Mouse (Mus musculus): ENCODE measurements around the gene Ccne1. TPM values are rescaled to one million over a fixed set of nuclear protein-coding genes. Genes with fewer than 3 reads are reported as not detected.

The Ccne1 gene
- polyA plus RNA-seq, 1 experiment from 2014 or later = 20.2 TPM

DNA sequence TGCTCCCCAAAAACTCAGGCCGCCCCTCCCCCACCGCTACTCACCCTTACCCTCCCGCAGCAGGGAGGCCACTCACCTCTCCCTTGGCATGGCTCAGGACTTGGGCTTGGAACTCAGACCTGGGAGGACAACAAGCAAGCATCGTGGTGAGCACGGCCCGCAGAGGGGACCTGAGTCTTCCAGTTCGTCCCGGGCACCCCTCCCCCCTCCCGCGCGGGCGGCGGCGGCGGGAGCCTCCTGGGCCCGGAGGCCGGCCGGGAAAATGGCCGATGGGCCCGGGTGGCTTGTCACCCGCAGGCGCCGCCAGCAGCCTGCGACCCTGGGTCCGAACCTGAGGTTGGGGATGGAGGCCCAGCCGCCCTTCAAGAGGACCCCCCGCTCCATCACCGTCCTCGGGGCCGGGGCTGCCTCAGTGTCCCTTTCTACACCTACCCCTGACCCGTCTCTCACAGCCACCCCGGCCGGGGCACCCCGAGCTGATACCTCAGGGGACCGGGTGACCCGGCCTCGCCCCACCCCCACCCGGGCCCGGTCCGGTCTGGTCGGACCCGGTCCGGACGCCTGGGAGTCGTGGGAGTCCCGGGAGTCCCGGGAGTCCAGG, 523 bp downstream of the Ccne1 start:
- TF ChIP-seq CTCF (IDR thresholded peaks at IDR 0.05; ENCODE audit: low read depth) = no peak
- Histone ChIP-seq H3K9ac (ENCODE audit: low read depth, low read length) (peak overlapping the region; percentile 76), H3K36me3 (ENCODE audit: insufficient read depth, low read length) (0 out of 2 replicates have a peak, but pooled peaks cover 8% of the 10 kb centered on the region), H3K4me1 (replicated peaks; ENCODE audit: insufficient read depth, low read length) (0 out of 2 replicates have a peak, but pooled peaks cover 8% of the 10 kb centered on the region), H3K4me3 (replicated peaks; ENCODE audit: low read depth, low read length) (peak overlapping the region; percentile 71), H3K4me2 (ENCODE audit: low read length) (peak overlapping the region; percentile 99), H3K27me3 (ENCODE audit: insufficient read depth, low read length) (no peaks in the 10 kb centered on the region), H3K9me3 (replicated peaks; ENCODE audit: low read length) (no peaks in the 10 kb centered on the region), H3K27ac (no peak overlapping the region; the same call in 1 of the 2 replicates)
- DNase-seq (ENCODE audit: low spot score) = no peak
- ATAC-seq (replicated peaks; ENCODE audit: low FRiP score, low read depth) = peak; percentile 49
- under 1% methylated on average over 47 of the region's 47 CpGs for WGBS

DNA sequence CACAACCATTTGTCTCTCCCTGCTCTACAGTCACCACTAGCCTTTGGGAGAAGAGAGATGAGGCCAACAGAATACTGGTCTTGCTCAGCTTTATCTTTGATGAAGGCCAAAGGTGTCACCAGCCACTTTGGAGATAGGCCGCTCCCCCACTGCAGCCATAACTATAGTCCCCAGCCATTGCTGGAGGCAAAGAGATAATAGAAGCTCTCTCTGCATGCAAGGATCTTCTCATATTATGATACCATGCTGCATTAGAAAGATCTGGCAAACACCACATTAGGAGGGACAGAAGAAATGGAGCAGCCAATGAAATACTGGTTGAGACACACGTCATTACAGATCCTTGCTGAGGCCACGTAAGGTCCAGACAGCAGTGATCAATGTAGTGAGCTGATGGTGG, 2.0 kb downstream of the Ccne1 start:
- no peak for ATAC-seq (replicated peaks; ENCODE audit: low FRiP score, low read depth)
- no peak overlapping the region for H3K4me3 ChIP-seq (replicated peaks; ENCODE audit: low read depth, low read length)

DNA sequence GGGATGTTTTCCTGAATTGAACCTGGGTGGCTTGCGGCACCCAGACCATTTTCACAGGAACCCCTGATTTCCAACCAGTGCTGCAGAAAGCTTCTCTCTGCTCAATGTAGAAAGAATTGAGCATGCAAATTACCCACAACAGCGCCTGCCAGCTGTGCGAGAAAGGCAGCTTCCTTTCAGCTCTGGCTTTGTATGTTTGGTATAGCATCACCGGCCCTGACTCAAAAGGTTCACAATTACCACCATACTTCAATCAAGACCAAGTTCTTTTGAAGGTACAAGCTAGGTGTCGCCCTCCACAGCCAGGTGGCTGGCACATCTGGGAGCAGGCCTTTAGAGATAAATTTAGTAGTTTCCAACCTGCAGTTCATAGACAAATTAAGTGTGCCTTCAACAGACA, 3.2 kb downstream of the Ccne1 start:
- no peak overlapping the region for H3K9ac ChIP-seq (ENCODE audit: low read depth, low read length)
- no peak overlapping the region for H3K4me3 ChIP-seq (replicated peaks; ENCODE audit: low read depth, low read length)
- H3K27ac ChIP-seq = no peak overlapping the region
- H3K4me1 ChIP-seq (replicated peaks; ENCODE audit: insufficient read depth, low read length) = 0 out of 2 replicates have a peak, but pooled peaks cover 8% of the 10 kb centered on the region
- no peaks in the 10 kb centered on the region for H3K27me3 ChIP-seq (ENCODE audit: insufficient read depth, low read length)
- no peak overlapping the region for H3K4me2 ChIP-seq (ENCODE audit: low read length)
- no peak for TF ChIP-seq CTCF (IDR thresholded peaks at IDR 0.05; ENCODE audit: low read depth)
- ATAC-seq (replicated peaks; ENCODE audit: low FRiP score, low read depth) = no peak
- H3K36me3 ChIP-seq (ENCODE audit: insufficient read depth, low read length) = peaks cover 25% of the 10 kb centered on the region; the same call in 1 of the 2 replicates
- no peak for DNase-seq (ENCODE audit: low spot score)
- H3K9me3 ChIP-seq (replicated peaks; ENCODE audit: low read length) = no peaks in the 10 kb centered on the region
- 85% methylated on average over 5 of the region's 5 CpGs for WGBS

More for the DNA sequence above, 2.0 kb downstream of the Ccne1 start:
- no peak overlapping the region for H3K9ac ChIP-seq (ENCODE audit: low read depth, low read length)
- H3K9me3 ChIP-seq (replicated peaks; ENCODE audit: low read length) = no peaks in the 10 kb centered on the region
- H3K4me2 ChIP-seq (ENCODE audit: low read length) = no peak overlapping the region
- 0 out of 2 replicates have a peak, but pooled peaks cover 8% of the 10 kb centered on the region for H3K4me1 ChIP-seq (replicated peaks; ENCODE audit: insufficient read depth, low read length)
- TF ChIP-seq CTCF (IDR thresholded peaks at IDR 0.05; ENCODE audit: low read depth) = no peak
- peaks cover 18% of the 10 kb centered on the region; the same call in 1 of the 2 replicates for H3K36me3 ChIP-seq (ENCODE audit: insufficient read depth, low read length)
- no peaks in the 10 kb centered on the region for H3K27me3 ChIP-seq (ENCODE audit: insufficient read depth, low read length)
- H3K27ac ChIP-seq = no peak overlapping the region
- WGBS = 89% methylated on average over 3 of the region's 3 CpGs
- no peak for DNase-seq (ENCODE audit: low spot score)

DNA sequence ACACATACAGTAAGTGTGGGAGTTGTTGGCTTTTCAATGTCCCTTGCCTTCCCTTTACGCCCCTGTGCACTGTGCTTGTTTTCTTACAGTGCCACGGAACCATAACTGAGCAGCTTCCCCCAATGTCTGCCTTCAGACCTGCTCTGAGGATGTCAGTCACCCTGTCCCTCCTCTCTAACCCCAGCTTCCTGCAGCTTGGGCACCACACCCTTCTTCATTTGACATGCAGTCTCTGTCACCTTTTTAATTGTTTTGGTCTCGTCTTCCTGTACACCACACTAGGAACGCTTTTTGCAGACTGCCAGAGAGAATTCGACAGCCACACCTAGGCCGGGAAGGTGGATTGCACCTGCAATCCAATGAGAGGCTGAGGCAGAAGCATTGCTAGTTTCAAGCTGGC, 13.0 kb downstream of the Ccne1 start:
- H3K27me3 ChIP-seq (ENCODE audit: insufficient read depth, low read length) = no peaks in the 10 kb centered on the region
- ATAC-seq (replicated peaks; ENCODE audit: low FRiP score, low read depth) (no peak), DNase-seq (ENCODE audit: low spot score) (no peak)
- H3K27ac ChIP-seq = no peak overlapping the region
- no peak overlapping the region for H3K9ac ChIP-seq (ENCODE audit: low read depth, low read length)
- no peak overlapping the region for H3K4me2 ChIP-seq (ENCODE audit: low read length)
- peaks cover 18% of the 10 kb centered on the region for H3K36me3 ChIP-seq (ENCODE audit: insufficient read depth, low read length)
- WGBS = 60% methylated on average over 6 of the region's 6 CpGs
- H3K4me1 ChIP-seq (replicated peaks; ENCODE audit: insufficient read depth, low read length) = no peaks in the 10 kb centered on the region
- no peak overlapping the region for H3K4me3 ChIP-seq (replicated peaks; ENCODE audit: low read depth, low read length)
- no peak for TF ChIP-seq CTCF (IDR thresholded peaks at IDR 0.05; ENCODE audit: low read depth)
- H3K9me3 ChIP-seq (replicated peaks; ENCODE audit: low read length) = no peaks in the 10 kb centered on the region

DNA sequence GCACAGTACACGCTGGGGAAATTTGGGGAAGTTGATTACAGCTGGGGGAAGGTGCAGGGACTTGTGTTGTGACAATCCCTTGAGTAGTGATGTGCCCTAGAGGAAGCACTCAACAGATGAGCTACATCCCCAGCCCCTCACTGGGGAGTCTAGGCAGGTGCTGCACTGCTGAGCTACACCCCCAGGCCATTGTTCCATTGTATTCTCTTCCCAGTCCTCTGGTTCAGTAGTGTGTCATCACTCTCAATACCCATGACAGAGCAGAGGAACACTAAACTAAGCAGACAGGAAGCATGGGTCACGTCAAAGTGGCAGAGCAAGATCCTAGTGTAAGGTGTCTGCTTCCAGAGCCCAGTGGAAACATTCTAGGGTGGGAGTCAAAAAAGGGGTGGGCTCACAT, 14.2 kb downstream of the Ccne1 start:
- Histone ChIP-seq H3K9me3 (replicated peaks; ENCODE audit: low read length) (no peaks in the 10 kb centered on the region), H3K27ac (no peak overlapping the region), H3K4me2 (ENCODE audit: low read length) (no peak overlapping the region), H3K27me3 (ENCODE audit: insufficient read depth, low read length) (no peaks in the 10 kb centered on the region), H3K4me3 (replicated peaks; ENCODE audit: low read depth, low read length) (no peak overlapping the region), H3K4me1 (replicated peaks; ENCODE audit: insufficient read depth, low read length) (no peaks in the 10 kb centered on the region), H3K36me3 (ENCODE audit: insufficient read depth, low read length) (peaks cover 7% of the 10 kb centered on the region; the same call in 1 of the 2 replicates), H3K9ac (ENCODE audit: low read depth, low read length) (no peak overlapping the region)
- no peak for TF ChIP-seq CTCF (IDR thresholded peaks at IDR 0.05; ENCODE audit: low read depth)
- no peak for DNase-seq (ENCODE audit: low spot score)
- no peak for ATAC-seq (replicated peaks; ENCODE audit: low FRiP score, low read depth)
- WGBS = 37% methylated on average over 2 of the region's 2 CpGs

DNA sequence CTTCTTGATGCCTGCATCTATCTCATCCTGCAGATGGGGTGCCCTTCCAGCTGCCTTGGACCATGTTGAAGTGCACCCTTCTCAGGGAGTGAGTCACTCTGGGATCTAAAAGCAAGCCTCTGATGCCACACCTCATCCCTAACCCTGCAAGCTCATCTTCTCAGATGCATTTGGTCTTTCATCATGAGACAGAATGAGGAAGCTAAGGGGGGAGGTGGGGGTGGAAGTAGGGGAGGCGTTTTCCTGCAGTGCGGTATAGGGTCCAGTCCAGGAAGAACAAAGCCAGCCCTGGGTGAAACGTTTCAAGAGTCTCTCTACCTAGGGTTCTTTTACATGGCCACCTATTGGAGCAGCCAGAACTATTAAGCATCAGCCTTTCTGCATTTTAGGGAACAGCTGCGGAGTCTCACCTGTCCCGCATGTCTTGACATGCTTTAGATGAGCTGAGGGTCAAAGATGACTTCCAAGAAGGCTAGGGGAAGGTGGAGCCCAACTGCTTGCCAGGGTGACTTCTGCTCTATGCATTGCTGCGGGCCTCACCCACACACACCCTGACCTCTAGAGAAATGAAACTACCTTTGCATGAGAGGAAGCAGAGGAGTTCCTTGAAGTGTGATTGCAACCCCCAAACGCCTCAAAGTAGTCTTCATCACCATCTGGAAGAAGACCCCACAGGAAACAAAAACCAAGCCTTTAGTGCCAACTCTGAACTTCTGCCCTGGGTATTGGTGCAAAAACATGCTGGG, 17.2 kb downstream of the Ccne1 start:
- no peak for TF ChIP-seq CTCF (IDR thresholded peaks at IDR 0.05; ENCODE audit: low read depth)
- peaks cover 9% of the 10 kb centered on the region for H3K4me1 ChIP-seq (replicated peaks; ENCODE audit: insufficient read depth, low read length)
- WGBS = 73% methylated on average over 7 of the region's 7 CpGs
- H3K4me2 ChIP-seq (ENCODE audit: low read length) = no peak overlapping the region
- H3K9ac ChIP-seq (ENCODE audit: low read depth, low read length) = no peak overlapping the region
- DNase-seq (ENCODE audit: low spot score) (no peak), ATAC-seq (replicated peaks; ENCODE audit: low FRiP score, low read depth) (no peak)
- H3K4me3 ChIP-seq (replicated peaks; ENCODE audit: low read depth, low read length) = no peak overlapping the region
- H3K27me3 ChIP-seq (ENCODE audit: insufficient read depth, low read length) = no peaks in the 10 kb centered on the region
- no peak overlapping the region for H3K27ac ChIP-seq
- no peaks in the 10 kb centered on the region for H3K9me3 ChIP-seq (replicated peaks; ENCODE audit: low read length)
- no peaks in the 10 kb centered on the region for H3K36me3 ChIP-seq (ENCODE audit: insufficient read depth, low read length)

All from kidney, postnatal 0 days (tissue).